Mouse (Mus musculus) limb, embryonic 15.5 days (tissue): ENCODE results near the gene Cabp4. TPM values are rescaled to one million over a fixed set of nuclear protein-coding genes. Genes with fewer than 3 reads are reported as not detected.

ENCODE experiments used
- ATAC-seq: fragments of 200-750 bp; cut with Nextera tagmentation; 2 replicates; pipeline ENCODE4 v1.8.0; 2017; ENCODE audit warnings: low read depth, moderate TSS enrichment; ENCODE audit not compliant: insufficient number of reproducible peaks, low FRiP score, low TSS enrichment
- H3K27ac ChIP-seq: fragments of 300-500 bp; sonication (generic); 2 replicates; pipeline ENCODE4 v1.5.1; 2015; ENCODE audit warnings: moderate library complexity, mild to moderate bottlenecking, inconsistent platforms
- H3K27me3 ChIP-seq: fragments of 300-500 bp; sonication (generic); 2 replicates; pipeline ENCODE4 v1.6.1; 2015; ENCODE audit warnings: inconsistent platforms
- H3K36me3 ChIP-seq: fragments of 300-500 bp; sonication (generic); 2 replicates; pipeline ENCODE4 v1.6.1; 2015; ENCODE audit warnings: inconsistent platforms
- H3K4me1 ChIP-seq: fragments of 300-500 bp; sonication (generic); 2 replicates; pipeline ENCODE4 v1.6.1; 2015; ENCODE audit warnings: inconsistent platforms
- H3K4me2 ChIP-seq: fragments of 300-500 bp; sonication (generic); 2 replicates; pipeline ENCODE4 v1.6.1; 2015; ENCODE audit warnings: mild to moderate bottlenecking, inconsistent platforms
- H3K4me3 ChIP-seq: fragments of 300-500 bp; sonication (generic); 2 replicates; pipeline ENCODE4 v1.5.1; 2015; ENCODE audit warnings: mild to moderate bottlenecking, inconsistent platforms
- H3K9ac ChIP-seq: fragments of 300-500 bp; sonication (generic); 2 replicates; pipeline ENCODE4 v1.6.1; 2015; ENCODE audit warnings: inconsistent platforms
- H3K9me3 ChIP-seq: fragments of 300-500 bp; sonication (generic); 2 replicates; pipeline ENCODE4 v1.6.1; 2016; ENCODE audit warnings: inconsistent platforms
- WGBS: fragments of 180-500 bp; shearing (Covaris S2); methylation state at CpG from one replicate; pipeline ENCODE4 v1.1.7; 2015; 5-methylcytosine and 5-hydroxymethylcytosine counted together
- polyA plus RNA-seq: library from polyadenylated mRNA; unstranded; fragments of >200 nt; fragmentation: Nextera tagmentation; extraction: Ambion mirVana; gene quantifications from 2 replicates; pipeline ENCODE4 v1.2.1, GENCODE M21; 2015

Cabp4 gene
- polyA plus RNA-seq, 1 experiment from 2014 or later: 0.05 TPM

GRCm38 (mm10) chr19:4102626-4103025 is 41.2 kb downstream of the Cabp4 start:
- Histone ChIP-seq H3K9ac (no peak overlapping the region), H3K4me3 (no peak overlapping the region), H3K27me3 (peaks cover 36% of the 10 kb centered on the region), H3K27ac (no peak overlapping the region), H3K4me1 (peaks cover 36% of the 10 kb centered on the region), H3K36me3 (no peaks in the 10 kb centered on the region), H3K9me3 (no peaks in the 10 kb centered on the region), H3K4me2 (no peak overlapping the region)
- 93% methylated on average over 12 of the region's 12 CpGs for whole genome bisulfite sequencing
- no peak for ATAC-seq

DNA sequence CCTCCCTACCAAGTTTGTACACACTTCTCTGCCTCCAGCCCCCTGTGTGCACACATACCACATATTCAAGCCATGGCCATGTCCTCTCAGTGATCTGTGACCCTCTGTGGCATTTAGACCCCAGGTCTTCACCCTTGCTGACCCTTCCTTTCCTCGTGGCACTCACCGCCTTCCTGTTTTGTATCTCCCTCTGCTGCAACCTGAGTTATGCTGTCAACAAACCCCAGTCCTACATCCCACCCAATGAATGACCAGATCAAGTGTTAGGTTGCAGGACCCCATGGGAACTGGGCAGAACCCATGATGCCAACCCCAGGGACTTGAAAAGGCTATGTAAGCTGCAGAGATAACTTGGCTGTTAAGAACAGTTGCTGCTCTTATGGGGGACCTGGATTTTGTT is 41.8 kb downstream of the Cabp4 start:
- ATAC-seq: no peak
- WGBS: 88% methylated on average over 2 of the region's 2 CpGs
- H3K27me3 ChIP-seq: peaks cover 36% of the 10 kb centered on the region

DNA sequence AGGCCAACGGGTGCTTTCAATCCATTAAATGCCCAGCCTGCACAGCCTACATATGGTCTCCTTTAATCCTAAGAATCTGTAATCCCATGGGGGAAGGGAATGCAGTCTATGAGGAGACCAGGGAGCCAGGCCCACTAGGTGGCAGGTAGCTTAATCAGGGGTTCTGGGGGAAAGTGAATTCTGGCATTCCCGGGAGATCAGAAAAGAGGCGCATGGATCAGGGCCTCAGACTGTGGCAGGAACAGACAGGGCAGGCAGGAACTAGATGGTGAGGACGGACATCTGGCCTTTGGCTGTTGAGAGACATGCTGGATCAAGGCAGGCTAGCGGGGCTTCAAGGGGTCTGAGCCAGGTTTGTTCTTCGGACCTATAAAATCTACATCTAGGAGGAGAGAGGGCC is 42.4 kb downstream of the Cabp4 start:
- no peak overlapping the region for H3K27ac ChIP-seq
- peaks cover 47% of the 10 kb centered on the region for H3K4me1 ChIP-seq
- no peaks in the 10 kb centered on the region for H3K36me3 ChIP-seq
- no peak overlapping the region for H3K4me2 ChIP-seq
- H3K9me3 ChIP-seq: no peaks in the 10 kb centered on the region
- H3K27me3 ChIP-seq: peaks cover 36% of the 10 kb centered on the region
- peak overlapping the region; percentile 43; the same call in 1 of the 2 replicates for H3K4me3 ChIP-seq
- H3K9ac ChIP-seq: no peak overlapping the region
- no peak for ATAC-seq
- WGBS: 72% methylated on average over 6 of the region's 6 CpGs

More for the DNA sequence above, 41.8 kb downstream of the Cabp4 start:
- H3K36me3 ChIP-seq: no peaks in the 10 kb centered on the region
- H3K27ac ChIP-seq: no peak overlapping the region
- no peaks in the 10 kb centered on the region for H3K9me3 ChIP-seq
- peaks cover 42% of the 10 kb centered on the region for H3K4me1 ChIP-seq
- no peak overlapping the region for H3K4me2 ChIP-seq
- H3K4me3 ChIP-seq: no peak overlapping the region
- no peak overlapping the region for H3K9ac ChIP-seq

DNA sequence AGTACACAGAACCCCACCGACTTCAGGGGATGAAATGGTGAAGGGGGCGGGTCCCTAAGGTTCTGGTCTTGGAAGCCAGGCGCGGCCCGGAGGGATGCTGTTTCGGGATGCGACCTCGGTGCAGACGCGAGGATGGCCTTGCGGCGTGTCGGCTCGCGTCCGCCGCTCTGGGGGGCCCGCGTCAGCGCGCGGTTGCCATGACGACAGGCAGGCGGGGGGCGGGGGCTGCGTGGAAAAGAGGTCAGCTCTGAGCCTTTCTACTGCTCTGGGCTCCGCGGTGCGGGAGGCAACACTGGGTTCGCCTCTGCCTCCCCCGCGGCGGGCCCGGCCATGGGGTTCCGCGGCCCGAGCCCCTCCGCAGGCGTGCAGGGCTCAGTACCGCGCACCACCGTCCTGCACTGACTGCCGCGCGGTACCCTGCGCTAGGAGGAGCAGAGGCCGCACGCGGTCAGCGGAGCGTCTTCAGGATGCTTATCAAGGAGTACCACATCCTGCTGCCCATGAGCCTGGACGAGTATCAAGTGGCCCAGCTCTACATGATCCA is 43.0 kb downstream of the Cabp4 start:
- no peak for ATAC-seq
- H3K9ac ChIP-seq: peak overlapping the region; percentile 33
- peak overlapping the region; percentile 43 for H3K4me3 ChIP-seq
- H3K9me3 ChIP-seq: no peaks in the 10 kb centered on the region
- H3K4me2 ChIP-seq: peak overlapping the region; percentile 93
- H3K4me1 ChIP-seq: peaks cover 53% of the 10 kb centered on the region
- H3K27me3 ChIP-seq: peaks cover 36% of the 10 kb centered on the region
- H3K27ac ChIP-seq: no peak overlapping the region
- no peaks in the 10 kb centered on the region for H3K36me3 ChIP-seq
- WGBS: 2% methylated on average over 52 of the region's 52 CpGs

GRCm38 (mm10) chr19:4099837-4100717 is 43.8 kb downstream of the Cabp4 start, which contains the start of gene Pitpnm1:
Pitpnm1 (plus strand) TSS chr19:4099998.
- WGBS: 1% methylated on average over 53 of the region's 53 CpGs
- Histone ChIP-seq H3K9me3 (no peaks in the 10 kb centered on the region), H3K27ac (no peak within 1 kb of the TSS), H3K9ac (peak within 1 kb of the TSS; percentile 33), H3K36me3 (no peaks in the 10 kb centered on the region), H3K4me1 (peaks cover 53% of the 10 kb centered on the region), H3K27me3 (peaks cover 36% of the 10 kb centered on the region), H3K4me3 (peak within 1 kb of the TSS; percentile 43), H3K4me2 (peak within 1 kb of the TSS; percentile 93)
- ATAC-seq: 0 out of 2 replicates have a peak, but pooled peaks have one; percentile 8

GRCm38 (mm10) chr19:4099056-4099455 is 44.8 kb downstream of the Cabp4 start:
- H3K36me3 ChIP-seq: no peaks in the 10 kb centered on the region

GRCm38 (mm10) chr19:4098426-4098825 is 45.4 kb downstream of the Cabp4 start:
- no peak for ATAC-seq
- no peak overlapping the region for H3K9ac ChIP-seq
- no peak overlapping the region for H3K27ac ChIP-seq
- H3K36me3 ChIP-seq: no peaks in the 10 kb centered on the region
- no peak overlapping the region for H3K4me2 ChIP-seq
- H3K4me3 ChIP-seq: no peak overlapping the region
- no peaks in the 10 kb centered on the region for H3K9me3 ChIP-seq
- peaks cover 36% of the 10 kb centered on the region for H3K27me3 ChIP-seq
- WGBS: 92% methylated on average over 13 of the region's 13 CpGs
- H3K4me1 ChIP-seq: peaks cover 53% of the 10 kb centered on the region

More at GRCm38 (mm10) chr19:4099056-4099455, 44.8 kb downstream of the Cabp4 start:
- Histone ChIP-seq H3K4me1 (peaks cover 53% of the 10 kb centered on the region), H3K27me3 (peaks cover 36% of the 10 kb centered on the region), H3K4me3 (0 out of 2 replicates have a peak overlapping the region, but pooled peaks have one; percentile 43), H3K9ac (no peak overlapping the region), H3K9me3 (no peaks in the 10 kb centered on the region), H3K27ac (no peak overlapping the region), H3K4me2 (peak overlapping the region; percentile 93; the same call in 1 of the 2 replicates)
- no peak for ATAC-seq
- 11% methylated on average over 9 of the region's 9 CpGs for WGBS

DNA sequence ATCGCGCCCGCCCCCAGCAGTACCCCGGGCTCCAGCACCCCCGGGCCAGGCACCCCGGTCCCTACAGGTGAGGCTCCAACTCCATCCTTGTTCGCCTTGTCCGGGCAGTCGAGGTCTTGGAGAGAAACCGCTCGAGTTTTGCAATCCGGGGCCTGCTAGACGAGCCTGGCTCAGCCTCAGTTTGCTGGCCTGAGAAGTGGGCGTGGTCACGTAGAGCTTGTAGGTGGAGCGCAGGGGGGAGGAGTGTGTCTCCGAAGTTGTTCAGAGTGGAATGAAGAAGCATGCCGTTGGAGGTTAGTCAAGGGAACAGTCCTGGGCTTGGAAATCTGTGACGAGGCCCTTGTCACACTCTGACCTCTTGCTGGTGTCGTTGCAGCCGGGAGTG is 46.4 kb downstream of the Cabp4 start:
- Histone ChIP-seq H3K27ac (peak overlapping the region; percentile 83), H3K9ac (0 out of 2 replicates have a peak overlapping the region, but pooled peaks have one; percentile 17), H3K4me3 (peak overlapping the region; percentile 67), H3K9me3 (no peaks in the 10 kb centered on the region), H3K36me3 (no peaks in the 10 kb centered on the region), H3K4me1 (peaks cover 53% of the 10 kb centered on the region), H3K27me3 (peaks cover 33% of the 10 kb centered on the region), H3K4me2 (peak overlapping the region; percentile 91)
- 2% methylated on average over 21 of the region's 21 CpGs for WGBS
- ATAC-seq: peak; percentile 20

- Histone ChIP-seq H3K4me2 (peak within 1 kb of the TSS; percentile 91), H3K27me3 (peaks cover 27% of the 10 kb centered on the region), H3K9me3 (no peaks in the 10 kb centered on the region), H3K9ac (peak within 1 kb of the TSS; percentile 39), H3K4me3 (peak within 1 kb of the TSS; percentile 67), H3K36me3 (no peaks in the 10 kb centered on the region), H3K27ac (peak within 1 kb of the TSS; percentile 88), H3K4me1 (peaks cover 53% of the 10 kb centered on the region)
- WGBS: under 1% methylated on average over 64 of the region's 65 CpGs
- peak; percentile 90 for ATAC-seq
These were observed 47.0 kb downstream of the Cabp4 start, which contains the start of gene Cdk2ap2 for GRCm38 (mm10) chr19:4096642-4097440. Cdk2ap2 (plus strand) TSS chr19:4097182.

- no peak overlapping the region for H3K4me3 ChIP-seq
- H3K4me1 ChIP-seq: peaks cover 48% of the 10 kb centered on the region
- no peak overlapping the region for H3K27ac ChIP-seq
- no peak for ATAC-seq
- H3K4me2 ChIP-seq: no peak overlapping the region
- H3K9me3 ChIP-seq: no peaks in the 10 kb centered on the region
- H3K36me3 ChIP-seq: no peaks in the 10 kb centered on the region
- H3K27me3 ChIP-seq: peaks cover 16% of the 10 kb centered on the region
- 63% methylated on average over 3 of the region's 3 CpGs for WGBS
- no peak overlapping the region for H3K9ac ChIP-seq
These were observed 48.0 kb downstream of the Cabp4 start for GRCm38 (mm10) chr19:4095802-4096201.

GRCm38 (mm10) chr19:4094774-4095303 is 49.0 kb downstream of the Cabp4 start:
- H3K4me1 ChIP-seq: peaks cover 38% of the 10 kb centered on the region
- ATAC-seq: no peak
- no peak overlapping the region for H3K9ac ChIP-seq
- no peak overlapping the region for H3K4me2 ChIP-seq
- no peak overlapping the region for H3K27ac ChIP-seq
- H3K9me3 ChIP-seq: no peaks in the 10 kb centered on the region
- H3K36me3 ChIP-seq: no peaks in the 10 kb centered on the region
- H3K27me3 ChIP-seq: peaks cover 7% of the 10 kb centered on the region
- 66% methylated on average over 5 of the region's 5 CpGs for WGBS
- H3K4me3 ChIP-seq: no peak overlapping the region
